Mouse (Mus musculus) layer of hippocampus, adult 9-11 months (tissue): ENCODE results near the gene Cdhr1.

Source experiments
- DNase-seq: peaks from one replicate; pipeline ENCODE4 v3.0.0; 2022

The Cdhr1 gene

DNA sequence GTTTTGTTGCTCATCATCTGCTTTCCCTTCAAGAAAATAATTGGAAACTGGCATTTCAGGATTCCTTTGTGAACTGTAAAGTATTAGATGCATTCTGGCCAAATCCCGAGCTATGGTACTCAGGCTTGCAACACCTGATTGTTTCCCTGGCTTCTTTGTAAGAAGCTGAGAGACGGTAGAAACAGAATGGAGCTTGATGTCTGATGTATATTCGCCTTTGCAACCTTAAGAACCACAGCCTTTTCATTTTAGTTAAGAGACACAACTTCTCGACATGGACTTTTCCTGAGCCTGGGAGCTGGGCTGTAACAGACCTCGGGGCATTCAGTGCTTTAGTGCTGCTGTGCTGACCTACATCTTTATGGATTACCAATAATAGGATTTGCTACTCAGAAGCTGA lies 30.5 kb downstream of the Cdhr1 start, which contains the start of gene Lrit2:
Lrit2 (plus strand) TSS at position 301 of the 400 bp plus-strand sequence.
- DNase-seq, result no peak

DNA sequence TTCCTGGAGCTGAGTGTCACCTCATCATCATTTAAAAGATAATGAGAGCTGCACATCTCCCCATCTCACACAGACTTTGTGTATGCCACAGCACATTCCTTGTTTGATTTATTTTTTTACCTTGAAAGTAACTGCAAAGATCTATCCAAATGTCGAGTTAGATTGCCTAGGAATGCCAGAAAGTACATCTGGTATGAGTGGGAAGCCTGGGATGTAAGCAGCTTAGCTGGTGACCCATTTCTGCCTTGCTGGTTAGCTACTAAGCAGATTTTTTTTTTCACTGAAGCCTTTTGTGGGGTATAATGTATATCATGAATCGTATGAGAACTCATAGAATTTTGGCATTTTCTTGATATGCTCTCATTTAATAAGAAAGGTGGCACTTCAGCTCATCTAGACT lies 31.5 kb downstream of the Cdhr1 start:
- peak; percentile 36 for DNase-seq

GRCm38 (mm10) chr14:37064849-37065248 lies 33.3 kb downstream of the Cdhr1 start:
- DNase-seq, result no peak

DNA sequence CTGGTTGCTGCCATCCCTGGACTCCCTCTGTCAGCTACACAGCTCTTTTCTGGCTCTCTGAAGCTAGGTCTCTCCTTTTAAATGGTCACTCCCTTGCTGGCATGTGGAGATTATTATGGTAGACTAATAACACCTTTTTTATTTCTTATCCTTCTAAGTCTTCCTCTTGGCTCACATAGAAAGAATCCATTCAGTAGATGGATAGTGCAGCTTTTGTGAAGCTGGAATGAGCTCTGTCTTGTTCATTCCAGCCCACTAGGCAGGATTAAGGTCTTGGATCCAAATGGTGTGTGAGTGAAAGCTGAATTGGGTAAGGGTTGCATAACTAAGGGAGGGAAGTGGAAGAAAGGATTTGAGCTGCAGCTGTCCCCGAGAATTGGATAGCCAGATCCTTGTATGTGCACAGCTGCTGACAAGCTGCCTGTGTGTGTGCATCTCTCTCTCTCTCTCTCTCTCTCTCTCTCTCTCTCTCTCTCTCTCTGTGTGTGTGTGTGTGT lies 49.2 kb downstream of the Cdhr1 start, which contains the start of gene Rgr:
Rgr (minus strand) TSS at position 51 of the 497 bp plus-strand sequence.
- DNase-seq, result peak; percentile 24

DNA sequence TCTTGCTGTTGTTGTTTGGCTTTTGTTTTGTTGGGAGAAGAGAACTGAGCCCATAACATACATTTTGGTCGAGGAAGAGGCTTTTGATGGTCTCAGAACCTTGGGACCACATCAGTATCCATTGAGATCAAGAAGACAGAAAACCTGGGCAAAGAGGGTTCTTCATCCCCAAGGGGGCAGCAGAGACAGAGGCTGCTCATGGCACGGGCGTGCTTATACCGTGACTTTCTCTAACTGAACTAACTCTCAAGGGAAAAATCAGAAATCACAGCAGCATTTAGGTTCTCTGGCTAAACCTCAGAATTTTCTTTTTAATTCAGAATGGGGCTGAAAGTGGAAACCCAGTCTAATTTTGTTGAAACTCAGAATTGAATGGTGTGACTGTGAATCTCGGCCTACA lies 63.7 kb downstream of the Cdhr1 start:
- DNase-seq, result no peak

DNA sequence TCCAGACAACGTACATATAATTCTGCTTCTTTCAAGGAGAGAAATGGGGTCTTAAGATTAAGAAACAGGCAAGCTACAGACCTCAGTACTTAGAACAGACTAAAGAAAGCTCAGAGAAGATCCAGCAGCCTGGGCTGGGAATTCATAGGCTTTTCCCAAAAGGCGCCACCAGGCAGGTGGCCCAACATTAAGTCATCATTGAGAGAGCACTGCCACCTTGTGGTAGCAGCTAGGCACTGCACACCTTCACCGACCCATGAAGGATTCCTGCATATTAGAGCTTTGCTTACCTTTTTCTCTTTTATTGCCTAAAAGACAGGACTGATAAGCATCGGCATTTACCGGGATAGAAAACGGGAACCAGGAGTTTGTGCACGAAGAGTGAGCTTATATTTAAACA lies 64.9 kb downstream of the Cdhr1 start:
- DNase-seq, result peak; percentile 61

GRCm38 (mm10) chr14:37032481-37033104 lies 65.6 kb downstream of the Cdhr1 start:
- no peak for DNase-seq

DNA sequence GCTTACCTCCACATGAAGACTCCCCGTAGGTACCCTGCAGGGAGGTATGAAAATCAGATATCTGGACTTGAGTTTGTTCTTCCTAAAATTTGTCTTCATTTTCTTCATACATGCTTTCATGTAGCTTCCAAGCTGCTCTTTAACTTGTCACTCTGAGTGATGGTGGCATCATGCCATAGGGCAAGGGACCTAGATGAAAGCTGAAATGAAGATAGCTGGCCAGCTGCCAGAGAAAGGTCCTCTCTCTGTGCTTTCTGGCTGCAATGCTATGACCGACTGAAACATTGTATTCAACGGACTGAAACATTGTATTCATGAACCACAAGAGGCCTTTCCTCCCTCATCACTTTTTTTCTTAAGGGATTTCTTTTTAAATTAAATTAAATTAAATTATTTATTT lies 69.6 kb downstream of the Cdhr1 start:
- no peak for DNase-seq

DNA sequence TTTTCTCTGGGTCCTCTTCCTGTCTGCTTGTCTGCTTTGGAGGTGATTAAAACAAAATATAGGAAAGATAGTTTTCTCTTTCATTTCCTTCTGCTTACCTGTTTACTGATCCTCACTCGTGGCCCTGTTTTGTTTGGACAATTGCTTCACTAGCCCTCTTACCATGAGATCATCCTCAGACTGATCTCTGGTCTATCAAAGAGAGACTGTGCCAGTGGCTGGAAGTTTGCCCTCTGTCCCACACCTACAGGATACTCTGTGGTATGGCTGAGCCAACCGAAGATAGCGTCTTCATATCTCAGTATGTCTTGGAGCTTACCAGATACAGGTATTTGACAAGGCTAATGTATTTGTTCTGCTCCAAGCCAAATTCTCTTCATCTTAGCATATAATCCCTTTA lies 70.2 kb downstream of the Cdhr1 start:
- DNase-seq, result no peak
